Comparison of ENCODE assay signal across 9 mouse cellular contexts in the genomic region with DNA sequence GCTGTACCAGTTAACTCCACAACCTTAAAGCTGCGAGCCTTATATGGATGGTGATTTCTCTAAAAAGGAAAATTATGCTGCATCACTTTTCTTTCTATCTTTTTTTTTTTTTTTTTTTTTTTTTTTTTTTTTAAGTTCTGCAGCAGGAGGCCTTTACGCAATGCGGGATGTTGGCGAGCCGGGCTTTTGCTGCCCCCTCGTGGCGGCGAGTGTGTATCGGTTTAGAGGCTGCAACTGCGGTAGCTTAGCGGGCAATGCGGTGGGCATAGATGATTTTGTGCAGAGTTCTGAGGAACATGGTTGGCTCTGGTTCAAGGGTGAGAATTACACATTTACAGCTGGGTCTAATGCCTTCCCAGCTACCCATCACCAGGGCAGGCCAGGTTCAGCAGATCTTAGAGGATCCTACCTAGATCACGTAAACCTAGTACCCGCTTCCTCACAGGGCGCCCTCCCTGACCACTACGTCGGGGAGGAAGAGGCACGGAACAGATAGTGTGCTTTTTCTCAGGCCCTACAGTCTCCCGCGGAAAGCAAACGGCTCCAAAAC. TPM values are rescaled to one million over a fixed set of nuclear protein-coding genes. Genes with fewer than 3 reads are reported as not detected.
A peak's percentile ranks its signal among the peaks of the same experiment; 100 is the strongest.
DNase-seq lines count a peak whose midpoint lies in the region; ATAC-seq and TF ChIP-seq lines count a peak whose summit lies in the region.
"Had no signal": no experiment of that assay in that cellular context is flagged by ENCODE, and none has a peak within 500 bp of the region (broad histone marks: within the 10 kb centered on the region; RNA-seq: fewer than 3 reads in every experiment).

No protein-coding gene starts in this region.

- no peaks in the 10 kb centered on the region for H3K36me3 ChIP-seq in hindbrain, embryonic 11.5 days (ENCODE audit: control insufficient read depth, insufficient read depth, low read length)

- H3K4me2 ChIP-seq in hindbrain, embryonic 11.5 days (replicated peaks; ENCODE audit: low read depth, low read length) = no peak overlapping the region

- no peak overlapping the region for H3K9ac ChIP-seq in hindbrain, embryonic 11.5 days (ENCODE audit: low read depth, low read length)

- ATAC-seq in Patski = peak; percentile 65
- peak; percentile 74; the same call in 1 of the 2 replicates for ATAC-seq in hindbrain, embryonic 11.5 days (ENCODE audit: low FRiP score)

- H3K4me3 ChIP-seq in hindbrain, embryonic 11.5 days (ENCODE audit: low read depth, low read length) = no peak overlapping the region

- POLR2A ChIA-PET in Patski (lab: Charles Lee) = interaction anchor here (0.6 to 1.0 kb wide), 3 partner anchors 11 to 752 kb away, joined by 3 to 6 read pairs (median 4); no protein-coding TSS in a partner anchor

- DNase-seq in Patski (ENCODE audit: low read depth, low spot score) = peak; percentile 51
- DNase-seq in cerebellum, postnatal 10 days = peak; percentile 94 to 95
- DNase-seq in frontal cortex, postnatal 10 days (ENCODE audit: low spot score in 2 of 2) = peak; percentile 76 to 89
- peak; percentile 93 for DNase-seq in hindbrain, embryonic 11.5 days (ENCODE audit: low spot score)
- DNase-seq in layer of hippocampus, postnatal 14 days (ENCODE audit: low spot score in 2 of 2) = peak; percentile 89 to 92
- peak; percentile 88 for DNase-seq in lung, postnatal 14 days
- DNase-seq in ovary, postnatal 36 days (ENCODE audit: low spot score) = peak; percentile 84
- peak; percentile 90 for DNase-seq in thymus, postnatal 14 days

- H3K4me1 ChIP-seq in hindbrain, embryonic 11.5 days (replicated peaks; ENCODE audit: control insufficient read depth, insufficient read depth, low read length) = 0 out of 2 replicates have a peak, but pooled peaks cover 4% of the 10 kb centered on the region

- H3K9me3 ChIP-seq in hindbrain, embryonic 11.5 days (ENCODE audit: control insufficient read depth, low read length) = no peaks in the 10 kb centered on the region

- CTCF ChIA-PET in Patski (lab: Charles Lee) = interaction anchor here (0.5 to 1.9 kb wide), 12 partner anchors 10 to 825 kb away, joined by 3 to 18 read pairs (median 4); no protein-coding TSS in a partner anchor

- WGBS in hindbrain, embryonic 11.5 days = 18% methylated on average over 21 of the region's 21 CpGs

- in situ Hi-C loops in Patski (cut with MboI; ENCODE audit: low pct_unique_long_range_greater_than_20kb) = loop anchor here (5.0 kb wide), 3 partner anchors 223 to 803 kb away; no protein-coding TSS in a partner anchor

- no peaks in the 10 kb centered on the region for H3K27me3 ChIP-seq in Patski
- H3K27me3 ChIP-seq in hindbrain, embryonic 11.5 days (ENCODE audit: control insufficient read depth, insufficient read depth, low read length) = no peaks in the 10 kb centered on the region

- peak; percentile 92 for TF ChIP-seq CTCF in Patski (IDR thresholded peaks at IDR 0.05)

- no peak overlapping the region for H3K27ac ChIP-seq in hindbrain, embryonic 11.5 days (ENCODE audit: low read depth, low read length)

RNA-seq across cellular contexts. Expression of a gene that starts 40.1 kb away (rescaled TPM):
- not detected for polyA plus RNA-seq in Patski (2021)
- not detected in 2 replicates for polyA plus RNA-seq in hindbrain, embryonic 11.5 days (2014; fragmentation: Nextera tagmentation; extraction: Ambion mirVana)
- total RNA-seq in layer of hippocampus, postnatal 14 days (2021) = not detected
- polyA plus RNA-seq: stomach, embryonic 14.5 days had no signal
